Mouse (Mus musculus): ENCODE results near the gene Crip3. TPM values are rescaled to one million over a fixed set of nuclear protein-coding genes. Genes with fewer than 3 reads are reported as not detected.

The Crip3 gene
- polyA plus RNA-seq, 2 experiments from 2014 or later, result not detected

DNA sequence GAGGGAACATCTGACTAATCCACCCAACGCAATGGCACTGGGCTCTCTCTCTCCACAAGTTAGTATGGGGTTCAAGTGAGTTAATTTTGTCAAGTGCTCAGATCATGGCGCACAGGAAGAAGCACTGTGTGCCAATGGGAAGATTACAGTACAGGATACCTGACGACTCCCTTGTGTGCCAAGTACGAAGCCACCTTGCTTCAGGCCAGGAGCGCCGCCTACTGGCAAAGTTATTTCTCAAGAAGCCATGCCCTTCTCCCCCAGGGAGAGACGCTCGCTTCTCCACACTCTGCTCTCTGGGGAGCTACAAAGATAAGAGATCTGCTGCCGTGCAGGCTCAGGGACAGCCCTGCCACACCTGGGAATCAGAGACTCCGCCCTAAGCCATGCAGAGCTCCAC lies 29.1 kb downstream of the Crip3 start:
- no peak for ATAC-seq

DNA sequence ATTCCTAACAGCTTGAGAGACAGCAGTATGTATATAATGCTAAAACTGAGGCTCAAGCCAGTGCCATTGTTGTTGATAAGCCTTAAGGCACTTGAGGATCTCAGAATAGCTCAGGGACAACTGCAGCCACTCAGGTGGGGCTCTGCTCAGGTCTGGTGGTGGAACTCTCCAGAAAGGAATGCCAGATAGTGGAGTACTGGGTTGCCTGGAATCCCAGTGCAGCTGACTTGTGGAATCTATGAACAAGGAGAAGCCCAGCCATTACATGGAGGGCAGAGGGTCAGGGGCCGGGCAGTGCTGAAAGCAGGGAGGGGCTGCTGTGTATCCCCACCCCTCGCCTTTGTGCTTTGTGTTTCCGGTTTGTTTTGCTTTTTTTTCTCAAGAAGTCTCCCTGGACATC lies 29.7 kb downstream of the Crip3 start:
- no peak for ATAC-seq

DNA sequence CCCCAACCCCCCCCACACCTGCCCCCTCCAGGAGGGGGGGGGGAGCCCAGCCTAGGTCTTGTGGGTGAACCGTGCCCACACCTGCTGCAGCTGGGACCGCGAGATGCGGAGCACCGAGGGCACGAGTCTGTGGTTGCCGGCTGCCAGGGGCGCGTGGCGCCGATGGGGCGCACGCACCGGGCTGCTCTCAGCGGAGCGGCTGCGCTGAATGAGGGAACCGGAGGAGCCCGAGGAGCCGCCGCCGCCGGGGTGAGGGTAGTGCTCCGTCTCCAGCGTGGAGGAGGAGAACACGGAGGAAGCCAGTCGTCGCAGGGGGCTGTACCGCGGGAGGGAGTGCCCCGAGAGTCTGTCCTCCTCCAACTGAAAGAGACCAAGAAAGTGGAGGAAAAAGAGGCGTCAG lies 31.9 kb downstream of the Crip3 start:
- ATAC-seq, result no peak

- ATAC-seq, result no peak
Measured at GRCm38 (mm10) chr17:46461347-46461746, 32.6 kb downstream of the Crip3 start.

- ATAC-seq, result no peak
Measured at GRCm38 (mm10) chr17:46462226-46462625, 33.5 kb downstream of the Crip3 start.

GRCm38 (mm10) chr17:46467830-46468229 lies 39.1 kb downstream of the Crip3 start:
- ATAC-seq, result no peak

DNA sequence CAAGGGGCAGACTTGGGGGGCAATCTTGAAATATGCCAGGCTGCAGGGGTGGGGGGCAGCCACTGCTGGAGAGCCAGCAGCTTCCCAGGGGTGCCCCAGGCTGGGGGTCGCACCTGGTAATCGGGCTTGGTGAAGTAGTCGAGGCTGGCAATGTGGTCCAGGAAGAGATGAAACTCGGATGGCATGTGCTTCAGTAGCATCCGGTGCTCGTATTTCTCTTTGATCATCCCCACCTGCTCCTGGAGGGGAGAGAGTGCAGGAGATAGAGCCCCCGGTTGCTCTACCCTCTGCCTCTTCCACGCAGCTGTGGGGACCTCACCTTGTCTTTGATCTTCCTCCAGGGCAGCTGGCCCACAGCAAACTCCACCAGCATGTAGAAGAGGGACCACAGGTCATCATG lies 47.9 kb downstream of the Crip3 start:
- no peak for ATAC-seq

DNA sequence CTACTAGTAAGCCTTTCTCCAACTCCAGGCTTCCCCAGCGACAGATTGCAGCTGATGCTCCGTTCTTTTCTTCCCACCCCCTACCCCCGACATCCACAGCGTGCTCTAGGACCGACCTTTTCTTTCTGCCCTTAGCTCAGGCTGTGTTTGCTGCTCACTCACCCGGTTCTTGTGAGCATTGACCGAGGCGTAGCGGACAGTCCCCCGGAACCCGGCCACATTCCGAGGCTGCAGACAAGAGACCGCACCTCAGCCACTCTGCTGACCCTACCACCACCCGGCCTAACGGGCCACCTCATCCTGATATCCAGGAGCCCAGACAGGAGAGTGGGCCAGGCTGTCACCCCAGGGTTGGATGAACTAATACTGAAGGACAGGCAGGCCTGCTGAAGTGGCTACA lies 48.6 kb downstream of the Crip3 start:
- ATAC-seq, result no peak

Other genes with a start within 250 kb of the Crip3 start
- 1 to 10 TPM; 8.3 to 10.0 TPM for gene Polh, start 226.3 kb upstream of the Crip3 start, polyA plus RNA-seq (2017; shearing (Covaris generic))
- 10 to 100 TPM; 21.3 to 29.8 TPM for gene Xpo5, start 226.1 kb upstream of the Crip3 start, polyA plus RNA-seq (2017; shearing (Covaris generic))
- gene Polr1c, start 180.9 kb upstream of the Crip3 start, polyA plus RNA-seq (2017; shearing (Covaris generic)), result 100 to 1,000 TPM in 1 of 2 experiments, 10 to 100 TPM in 1; 86.1 to 118 TPM
- gene Yipf3, start 180.8 kb upstream of the Crip3 start, polyA plus RNA-seq (2017; shearing (Covaris generic)), result 10 to 100 TPM; 56.0 to 56.2 TPM
- under 1 TPM in 1 of 2 experiments, not detected in 1; 0.42 TPM for gene Lrrc73, start 175.4 kb upstream of the Crip3 start, polyA plus RNA-seq (2017; shearing (Covaris generic))
- 10 to 100 TPM; 22.5 to 24.1 TPM for gene Tjap1, start 145.9 kb upstream of the Crip3 start, polyA plus RNA-seq (2017; shearing (Covaris generic))
- not detected for gene Dlk2, start 131.5 kb upstream of the Crip3 start, polyA plus RNA-seq (2017; shearing (Covaris generic))
- 1 to 10 TPM; 2.4 to 4.3 TPM for gene Abcc10, start 100.6 kb upstream of the Crip3 start, polyA plus RNA-seq (2017; shearing (Covaris generic))
- gene Zfp318, start 45.2 kb upstream of the Crip3 start, polyA plus RNA-seq (2017; shearing (Covaris generic)), result 1 to 10 TPM; 5.4 TPM
- gene Slc22a7, start 9.5 kb downstream of the Crip3 start, polyA plus RNA-seq (2017; shearing (Covaris generic)), result not detected
- gene Ttbk1, start 58.7 kb downstream of the Crip3 start, polyA plus RNA-seq (2017; shearing (Covaris generic)), result 1 to 10 TPM in 1 of 2 experiments, under 1 TPM in 1; 0.49 to 1.5 TPM
- 10 to 100 TPM; 11.1 to 13.4 TPM for gene Dnph1, start 67.8 kb downstream of the Crip3 start, polyA plus RNA-seq (2017; shearing (Covaris generic))
- gene Cul9, start 117.5 kb downstream of the Crip3 start, polyA plus RNA-seq (2017; shearing (Covaris generic)), result 1 to 10 TPM; 2.7 to 3.5 TPM
- gene Srf, start 127.2 kb downstream of the Crip3 start, polyA plus RNA-seq (2017; shearing (Covaris generic)), result 10 to 100 TPM in 1 of 2 experiments, 1 to 10 TPM in 1; 6.3 to 10.9 TPM
- gene Ptk7, start 200.6 kb downstream of the Crip3 start, polyA plus RNA-seq (2017; shearing (Covaris generic)), result under 1 TPM in 1 of 2 experiments, not detected in 1; 0.22 TPM
- 10 to 100 TPM in 1 of 2 experiments, 1 to 10 TPM in 1; 5.6 to 11.2 TPM for gene Klc4, start 217.1 kb downstream of the Crip3 start, polyA plus RNA-seq (2017; shearing (Covaris generic))
- gene Mrpl2, start 217.3 kb downstream of the Crip3 start, polyA plus RNA-seq (2017; shearing (Covaris generic)), result 10 to 100 TPM; 67.3 to 68.4 TPM
- 1 to 10 TPM; 2.8 to 4.1 TPM for gene Cul7, start 221.4 kb downstream of the Crip3 start, polyA plus RNA-seq (2017; shearing (Covaris generic))
- 10 to 100 TPM; 44.0 to 48.0 TPM for gene Rrp36, start 245.4 kb downstream of the Crip3 start, polyA plus RNA-seq (2017; shearing (Covaris generic))
- gene Mea1, start 249.9 kb downstream of the Crip3 start, polyA plus RNA-seq (2017; shearing (Covaris generic)), result 100 to 1,000 TPM; 164 to 197 TPM

All from activated CD4-positive, CD25-positive, alpha-beta regulatory T cell, adult 4 months (primary cell).